8 mouse cellular contexts compared by ENCODE assay signal in genomic region chr11:71033163-71033761, GRCm38 (mm10). TPM values are rescaled to one million over a fixed set of nuclear protein-coding genes. Genes with fewer than 3 reads are reported as not detected.
DNase-seq lines count a peak whose midpoint lies in the region; ATAC-seq lines count a peak whose summit lies in the region.

Gene 6330403K07Rik (minus strand): TSS chr11:71033513.

- peak within 1 kb of the TSS; percentile 81 for H3K4me2 ChIP-seq in embryonic facial prominence, embryonic 15.5 days (replicated peaks)
- H3K4me2 ChIP-seq in hindbrain, embryonic 13.5 days: peak within 1 kb of the TSS; percentile 84
- H3K4me2 ChIP-seq in midbrain, embryonic 12.5 days (replicated peaks): peak within 1 kb of the TSS; percentile 64

- H3K36me3 ChIP-seq in embryonic facial prominence, embryonic 15.5 days: peaks cover under 1% of the 10 kb centered on the region; the same call in 1 of the 2 replicates
- peaks cover 1% of the 10 kb centered on the region for H3K36me3 ChIP-seq in hindbrain, embryonic 13.5 days
- 0 out of 2 replicates have a peak, but pooled peaks cover under 1% of the 10 kb centered on the region for H3K36me3 ChIP-seq in midbrain, embryonic 12.5 days

- DNase-seq in cerebellum, adult 11-12 months: peak; percentile 28
- no peak for DNase-seq in cerebellum, adult 8-10 months
- no peak for DNase-seq in adrenal gland, adult 8-10 months
- peak; percentile 66 to 81 for DNase-seq in left cerebral cortex, postnatal 14 days (ENCODE audit: low spot score in 2 of 2)
- peak; percentile 87 for DNase-seq in telencephalon, adult 2 months (ENCODE audit: low read depth, low spot score)

- ATAC-seq in embryonic facial prominence, embryonic 15.5 days (ENCODE audit: insufficient number of reproducible peaks, low FRiP score, low TSS enrichment, low read depth): peak; percentile 96
- ATAC-seq in hindbrain, embryonic 13.5 days (ENCODE audit: low FRiP score): peak; percentile 95
- peak; percentile 97 for ATAC-seq in midbrain, embryonic 12.5 days (ENCODE audit: low FRiP score, low read depth)

- WGBS in embryonic facial prominence, embryonic 15.5 days: under 1% methylated on average over 30 of the region's 31 CpGs
- WGBS in hindbrain, embryonic 13.5 days: under 1% methylated on average over 29 of the region's 31 CpGs
- under 1% methylated on average over 29 of the region's 31 CpGs for WGBS in midbrain, embryonic 12.5 days

- H3K4me3 ChIP-seq in embryonic facial prominence, embryonic 15.5 days (replicated peaks): peak within 1 kb of the TSS; percentile 55
- H3K4me3 ChIP-seq in hindbrain, embryonic 13.5 days: peak within 1 kb of the TSS; percentile 61
- H3K4me3 ChIP-seq in midbrain, embryonic 12.5 days: peak within 1 kb of the TSS; percentile 74

- H3K27me3 ChIP-seq in embryonic facial prominence, embryonic 15.5 days: no peaks in the 10 kb centered on the region
- no peaks in the 10 kb centered on the region for H3K27me3 ChIP-seq in hindbrain, embryonic 13.5 days
- H3K27me3 ChIP-seq in midbrain, embryonic 12.5 days: no peaks in the 10 kb centered on the region

- peak within 1 kb of the TSS; percentile 89 for H3K27ac ChIP-seq in embryonic facial prominence, embryonic 15.5 days (replicated peaks)
- H3K27ac ChIP-seq in hindbrain, embryonic 13.5 days: peak within 1 kb of the TSS; percentile 94
- H3K27ac ChIP-seq in midbrain, embryonic 12.5 days (replicated peaks): peak within 1 kb of the TSS; percentile 95

- intact Hi-C loops in left cerebral cortex, postnatal 14 days (cut with DNase I): loop anchor here (10.0 kb wide), 1 partner anchor 292 kb away; no protein-coding TSS in a partner anchor

- H3K4me1 ChIP-seq in embryonic facial prominence, embryonic 15.5 days: peaks cover 14% of the 10 kb centered on the region
- peaks cover 21% of the 10 kb centered on the region for H3K4me1 ChIP-seq in hindbrain, embryonic 13.5 days (replicated peaks)
- H3K4me1 ChIP-seq in midbrain, embryonic 12.5 days: peaks cover 25% of the 10 kb centered on the region

- no peaks in the 10 kb centered on the region for H3K9me3 ChIP-seq in embryonic facial prominence, embryonic 15.5 days (replicated peaks)
- H3K9me3 ChIP-seq in hindbrain, embryonic 13.5 days: no peaks in the 10 kb centered on the region
- no peaks in the 10 kb centered on the region for H3K9me3 ChIP-seq in midbrain, embryonic 12.5 days

- H3K9ac ChIP-seq in embryonic facial prominence, embryonic 15.5 days: peak within 1 kb of the TSS; percentile 41
- peak within 1 kb of the TSS; percentile 94 for H3K9ac ChIP-seq in hindbrain, embryonic 13.5 days
- peak within 1 kb of the TSS; percentile 85 for H3K9ac ChIP-seq in midbrain, embryonic 12.5 days (replicated peaks)

RNA-seq across cellular contexts. Expression of gene 6330403K07Rik, which starts in this region (rescaled TPM):
- 10 to 100 TPM; 16.5 to 25.6 (median 19.5) TPM for total RNA-seq in adrenal gland, adult 8-10 months (2022)
- 160 and 169 TPM in 2 replicates for polyA plus RNA-seq in embryonic facial prominence, embryonic 15.5 days (2015; fragmentation: Nextera tagmentation; extraction: Ambion mirVana)
- polyA plus RNA-seq in hindbrain, embryonic 13.5 days (2015; fragmentation: Nextera tagmentation; extraction: Ambion mirVana): 601 TPM in 2 replicates
- total RNA-seq in left cerebral cortex, postnatal 14 days (2021): 100 to 1,000 TPM; 137 to 158 TPM
- polyA plus RNA-seq in midbrain, embryonic 12.5 days (2016; fragmentation: Nextera tagmentation; extraction: Ambion mirVana): 406 and 410 TPM in 2 replicates

Comparison
In these comparisons a context has a peak if more than half of its experiments do, and no peak if none do; other contexts are left out.
1. RNA of gene 6330403K07Rik (total RNA-seq): 137 to 158 TPM in left cerebral cortex, postnatal 14 days; 16.5 to 25.6 TPM in adrenal gland, adult 8-10 months; every median in the first group is over 4 times any median in the second.
2. DNase-seq: peak in cerebellum, adult 11-12 months (single experiment), left cerebral cortex, postnatal 14 days (2 of 2) and telencephalon, adult 2 months (single experiment); none in cerebellum, adult 8-10 months (single experiment) and adrenal gland, adult 8-10 months (single experiment).
3. H3K9ac ChIP-seq: peak in every context shown above with its lines; median percentile 94 in hindbrain, embryonic 13.5 days; 85 in midbrain, embryonic 12.5 days; 41 in embryonic facial prominence, embryonic 15.5 days.
4. Peak in every context shown above with its lines, with median percentiles within 50 percentile points of each other: ATAC-seq, H3K27ac ChIP-seq, H3K4me2 ChIP-seq and H3K4me3 ChIP-seq.